Mouse (Mus musculus) adrenal gland, postnatal 36 days (tissue): Measurements from ENCODE around the gene B3gnt2. TPM values are rescaled to one million over a fixed set of nuclear protein-coding genes. Genes with fewer than 3 reads are reported as not detected.

Source experiments
- DNase-seq, 2 experiments: peaks; one replicate each; pipeline ENCODE4 v3.0.0; 2021; ENCODE audit warnings: mixed read lengths in 1 of 2
- total RNA-seq, 2 experiments: library from RNA; stranded (reverse); gene quantifications; 2 replicates each; pipeline ENCODE4 v1.2.3; 2021

Gene B3gnt2
- total RNA-seq, 2 experiments from 2014 or later: 35.9 to 62.8 TPM

DNA sequence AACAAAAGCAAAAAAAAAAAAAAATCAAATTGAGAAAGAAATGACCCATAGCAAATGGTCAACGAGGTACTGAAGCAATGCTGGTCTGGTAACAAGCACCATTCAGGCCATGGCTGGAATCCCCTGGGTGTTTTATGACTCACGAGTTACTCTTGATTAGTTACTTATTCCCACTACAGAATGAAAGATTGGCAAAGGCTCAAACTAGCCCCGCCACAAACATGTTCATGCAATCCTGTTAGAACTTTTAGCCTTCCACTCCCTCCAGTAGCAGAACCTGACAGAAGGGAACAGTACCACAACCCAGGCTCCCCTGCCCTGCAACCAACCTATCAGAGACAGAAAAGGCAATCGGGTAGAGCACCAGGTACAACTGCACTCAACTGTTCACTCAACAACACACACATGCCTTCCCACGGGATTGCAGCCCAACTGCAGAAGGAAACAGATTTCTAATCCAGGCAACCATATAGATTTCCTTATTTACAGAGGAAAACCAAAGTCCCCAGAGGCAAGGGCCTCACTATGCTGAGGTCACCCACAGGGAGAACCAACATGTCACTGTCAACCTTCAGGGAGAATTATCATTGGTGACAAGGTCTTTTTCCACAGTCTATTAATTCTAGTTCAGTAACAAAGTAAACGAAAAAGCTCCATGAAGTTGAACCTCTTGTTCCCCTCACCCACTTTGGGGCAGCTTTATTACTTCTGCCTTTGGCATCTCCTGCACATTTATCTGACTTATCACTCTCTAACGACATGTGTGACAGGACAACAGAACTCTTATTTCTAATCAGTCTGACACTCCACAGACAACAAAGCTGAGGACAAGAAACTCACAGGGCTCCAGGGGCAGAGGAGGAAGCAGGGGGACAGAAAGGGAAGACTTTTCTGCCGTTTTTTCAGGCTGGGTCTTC, 12.8 kb downstream of the B3gnt2 start:
- no peak for DNase-seq

DNA sequence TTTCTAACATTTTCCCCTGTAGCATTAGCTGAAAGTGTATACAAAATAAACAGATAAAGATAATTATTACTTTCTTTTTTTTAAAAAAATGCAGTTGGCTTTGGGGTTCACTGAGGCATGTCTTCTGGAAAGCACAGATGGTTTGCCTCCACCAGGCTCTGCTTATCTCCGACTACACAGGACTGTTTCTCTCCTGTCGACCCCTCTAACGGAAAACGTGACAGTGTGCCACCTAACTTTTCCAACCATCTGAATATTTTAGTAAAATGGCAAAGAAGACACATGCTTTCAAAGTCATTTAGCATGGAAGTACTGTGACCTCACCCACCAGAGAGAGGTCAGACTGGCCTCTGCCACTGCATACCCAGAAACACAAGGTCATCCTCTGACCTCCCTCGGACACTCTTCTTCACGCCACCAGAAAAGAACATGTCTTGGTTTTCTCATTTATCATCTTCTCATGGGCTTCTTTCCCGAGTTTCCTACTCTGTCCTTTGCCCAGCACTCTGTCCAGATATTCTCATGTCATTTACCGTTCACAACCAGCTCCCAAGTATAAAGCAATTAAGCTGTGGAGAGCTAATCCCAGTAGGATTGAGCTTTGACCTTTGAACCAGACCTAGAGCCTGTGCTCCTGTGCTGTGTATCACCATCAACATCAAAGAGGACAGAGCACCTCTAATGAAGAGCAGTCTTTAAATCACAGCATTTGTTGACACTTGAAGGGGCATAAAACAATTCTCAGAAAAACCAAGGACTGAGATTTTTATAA, 13.6 kb downstream of the B3gnt2 start:
- DNase-seq: no peak

DNA sequence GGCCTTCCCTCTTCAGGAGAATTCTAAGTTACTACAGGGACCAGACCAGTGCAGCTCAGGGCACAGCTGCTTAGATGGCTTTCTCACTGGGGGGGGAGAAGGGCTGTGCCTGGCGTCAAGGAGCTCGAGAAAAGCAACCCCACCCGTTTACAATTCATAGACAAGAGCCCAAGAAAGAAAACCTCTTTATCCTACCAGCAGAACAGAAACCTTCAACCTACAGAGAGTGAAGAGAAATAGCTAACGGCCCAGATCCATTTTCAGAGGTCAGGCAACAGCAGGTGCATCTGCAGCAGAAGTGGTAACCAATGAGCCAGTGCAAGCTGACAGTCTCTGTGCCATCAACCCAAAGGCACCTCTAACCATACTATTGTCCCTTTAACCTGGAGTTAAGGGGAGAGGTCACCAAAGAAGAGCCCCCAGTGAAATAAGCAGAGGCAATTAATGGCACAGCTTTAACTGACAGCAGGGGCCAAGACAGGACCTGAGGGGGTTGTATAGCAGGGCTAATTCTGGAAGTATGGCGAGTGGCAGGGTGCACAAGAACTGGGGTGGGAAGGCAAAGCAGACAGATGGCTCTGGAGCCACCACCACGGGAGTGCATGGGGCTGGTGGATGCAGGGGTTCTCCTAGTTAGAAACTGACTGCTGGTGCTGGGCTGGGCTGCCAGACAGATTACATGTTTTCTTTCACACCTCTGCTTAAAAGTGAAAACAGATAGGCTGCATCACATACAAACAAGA, 14.5 kb downstream of the B3gnt2 start:
- DNase-seq: no peak

DNA sequence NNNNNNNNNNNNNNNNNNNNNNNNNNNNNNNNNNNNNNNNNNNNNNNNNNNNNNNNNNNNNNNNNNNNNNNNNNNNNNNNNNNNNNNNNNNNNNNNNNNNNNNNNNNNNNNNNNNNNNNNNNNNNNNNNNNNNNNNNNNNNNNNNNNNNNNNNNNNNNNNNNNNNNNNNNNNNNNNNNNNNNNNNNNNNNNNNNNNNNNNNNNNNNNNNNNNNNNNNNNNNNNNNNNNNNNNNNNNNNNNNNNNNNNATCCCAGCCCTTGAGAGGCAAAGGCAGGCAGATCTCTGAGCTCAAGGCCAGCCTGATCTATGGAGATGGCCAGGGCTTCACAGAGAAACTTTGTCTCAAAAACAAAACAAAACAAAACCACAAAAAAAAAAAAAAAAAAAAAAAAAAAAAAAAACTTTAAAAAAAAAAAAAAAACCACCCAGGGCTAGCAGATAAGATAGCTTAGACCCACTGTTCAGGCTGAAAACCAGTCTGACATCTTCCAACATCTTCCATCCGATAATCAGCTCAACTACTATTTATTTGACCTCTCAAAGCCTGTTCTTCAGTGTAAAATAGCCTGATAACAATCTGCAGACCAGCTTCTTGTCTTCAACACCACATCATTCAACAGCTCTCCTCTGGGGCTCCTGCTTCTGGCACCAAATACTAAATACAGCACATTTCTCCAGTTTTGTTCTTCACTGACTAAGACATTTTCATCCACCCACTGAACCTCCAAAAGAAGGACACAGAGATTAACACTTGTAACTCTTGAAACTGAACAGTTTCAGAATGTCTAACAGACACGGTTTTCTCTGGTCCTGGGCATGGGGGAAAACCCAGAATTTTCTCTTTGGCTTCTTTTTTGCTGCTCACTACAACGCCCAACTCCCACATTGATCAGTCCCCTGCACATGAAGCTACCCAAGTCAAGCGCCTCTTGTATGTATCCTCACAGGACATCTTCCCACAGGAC, 15.7 kb downstream of the B3gnt2 start:
- peak in 1 of 2 experiments; percentile 44 for DNase-seq

DNA sequence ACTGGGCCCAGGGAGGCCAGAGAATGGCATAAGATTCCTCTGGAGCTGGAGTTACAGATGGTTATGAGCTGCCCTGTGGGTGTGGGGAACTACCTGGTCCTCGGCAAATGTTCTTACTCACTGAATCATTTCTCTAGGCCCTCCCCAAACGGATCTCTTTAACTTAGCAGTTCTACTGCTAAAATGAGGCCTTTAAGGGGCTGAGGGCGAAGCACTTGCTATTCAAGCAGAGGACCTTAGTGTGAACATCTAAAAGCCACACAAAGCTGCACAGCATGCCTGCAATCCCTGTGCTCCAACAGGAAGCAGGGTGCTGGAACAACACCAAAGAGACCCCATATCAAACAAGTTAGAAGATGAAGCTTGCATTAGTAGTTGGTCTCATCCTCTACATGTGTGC, 21.3 kb downstream of the B3gnt2 start:
- no peak for DNase-seq

DNA sequence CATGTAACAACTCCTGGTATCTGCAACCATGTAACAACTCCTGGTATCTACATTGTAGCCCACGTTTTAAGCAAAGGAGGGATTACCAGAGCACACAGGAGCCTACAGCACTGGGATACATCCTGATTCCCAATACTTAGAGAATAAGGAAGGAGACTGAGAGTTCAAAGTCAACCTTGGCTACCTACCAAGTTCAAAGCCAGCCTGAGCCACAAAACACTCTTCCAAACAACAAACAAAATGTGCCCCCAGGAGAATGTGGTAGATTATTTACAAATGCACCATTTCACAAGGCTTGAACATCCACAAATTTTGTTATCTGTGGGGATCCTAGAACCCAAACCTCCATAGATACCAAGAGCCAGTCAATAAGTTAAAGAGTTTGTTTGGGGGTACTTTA, 22.4 kb downstream of the B3gnt2 start:
- DNase-seq: no peak

DNA sequence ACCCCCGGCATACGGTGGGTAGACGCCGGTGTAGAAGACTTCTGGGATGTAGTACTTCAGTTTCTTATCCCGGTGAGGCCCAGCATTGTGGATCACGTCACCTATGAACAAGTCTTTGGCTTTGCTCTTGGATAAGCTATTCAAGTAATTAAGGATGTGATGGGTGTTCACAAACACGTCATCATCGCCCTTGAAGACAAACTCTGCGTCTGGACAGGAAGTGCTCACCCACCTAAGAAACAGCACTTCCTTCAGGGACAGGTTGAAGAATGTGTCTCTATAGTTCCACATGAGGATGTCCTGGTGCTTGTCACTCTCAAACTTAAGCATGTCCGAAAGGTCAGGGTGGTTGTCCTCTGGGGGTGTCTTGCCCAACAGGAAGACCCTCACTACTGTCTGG, 24.5 kb downstream of the B3gnt2 start:
- no peak for DNase-seq

DNA sequence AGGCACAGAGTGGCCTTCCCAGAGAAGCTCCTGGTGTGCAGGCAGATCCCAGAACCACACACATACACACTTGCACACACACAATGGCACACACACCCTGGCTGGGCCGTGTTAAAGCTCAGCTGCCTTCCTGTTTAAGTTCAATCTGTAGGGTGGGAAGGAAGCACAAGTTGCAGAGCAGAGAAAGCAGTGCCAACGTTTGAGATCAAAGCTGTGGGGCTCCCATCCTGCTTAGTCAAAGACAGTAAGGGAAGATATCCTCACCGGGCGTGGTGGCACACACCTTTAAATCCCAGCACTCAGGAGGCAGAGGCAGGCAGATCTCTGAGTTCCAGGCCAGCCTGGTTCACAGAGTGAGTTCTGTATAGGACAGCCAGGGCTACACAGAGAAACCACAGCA, 28.2 kb downstream of the B3gnt2 start:
- no peak for DNase-seq

DNA sequence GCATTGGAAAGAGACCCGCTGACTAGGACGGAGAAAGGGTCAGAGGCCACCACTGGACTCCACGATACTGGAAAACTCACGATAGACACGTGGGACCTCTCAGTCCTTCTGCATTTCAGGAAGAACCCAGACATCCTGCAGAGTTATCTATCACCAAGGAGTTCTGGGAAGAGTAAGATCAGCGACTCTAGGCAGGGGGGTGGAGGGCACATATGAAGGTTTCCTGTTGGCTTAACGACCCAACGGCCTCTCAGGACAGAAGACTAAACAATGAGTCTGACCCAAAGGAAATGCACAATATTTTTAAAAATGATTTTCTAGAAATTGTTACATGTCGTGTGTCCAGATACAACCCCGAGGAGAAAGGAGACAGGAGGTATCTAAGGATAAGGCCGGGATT, 28.8 kb downstream of the B3gnt2 start:
- DNase-seq: no peak

DNA sequence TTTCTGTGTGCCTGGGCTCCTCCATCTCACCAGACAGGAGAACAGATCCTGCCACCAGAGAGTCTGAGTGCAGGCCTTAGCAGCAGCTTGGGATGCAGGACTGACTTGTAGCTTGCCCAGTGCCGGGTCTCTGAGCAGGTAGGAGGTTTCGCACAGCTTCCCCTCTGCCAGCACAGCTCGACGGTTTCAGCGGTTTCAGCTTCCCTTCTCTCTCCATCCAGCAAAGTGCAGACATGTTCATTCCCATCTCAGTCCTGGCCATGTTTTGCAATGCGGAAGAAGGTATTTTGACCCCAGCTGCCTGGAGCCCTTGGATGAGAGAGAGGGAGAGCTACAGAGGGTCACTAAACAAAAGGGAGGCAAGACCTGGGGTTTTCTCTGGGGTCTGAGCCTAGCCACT, 30.1 kb downstream of the B3gnt2 start:
- DNase-seq: no peak

DNA sequence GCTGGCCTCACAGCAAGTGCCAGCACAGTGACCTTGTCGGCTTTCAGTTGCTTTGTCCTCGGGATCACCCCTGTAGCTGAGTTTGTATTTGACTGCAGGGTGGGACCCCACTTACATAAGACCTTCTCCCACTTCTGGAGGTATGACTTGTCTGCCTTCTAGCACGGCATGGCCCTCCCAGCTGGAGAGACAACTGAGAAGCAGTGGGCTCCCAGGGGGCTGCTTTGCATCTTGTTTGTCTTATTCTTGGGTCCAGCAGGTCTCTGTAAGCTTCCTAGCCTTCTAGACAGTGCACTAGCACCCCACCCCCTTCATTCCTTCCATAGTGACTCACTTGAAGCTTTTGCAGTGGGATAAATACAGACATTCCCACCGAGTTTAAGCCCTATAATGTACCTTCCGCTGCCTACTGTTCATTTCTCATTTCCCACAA, 30.6 kb downstream of the B3gnt2 start:
- DNase-seq: peak; percentile 46 to 61

DNA sequence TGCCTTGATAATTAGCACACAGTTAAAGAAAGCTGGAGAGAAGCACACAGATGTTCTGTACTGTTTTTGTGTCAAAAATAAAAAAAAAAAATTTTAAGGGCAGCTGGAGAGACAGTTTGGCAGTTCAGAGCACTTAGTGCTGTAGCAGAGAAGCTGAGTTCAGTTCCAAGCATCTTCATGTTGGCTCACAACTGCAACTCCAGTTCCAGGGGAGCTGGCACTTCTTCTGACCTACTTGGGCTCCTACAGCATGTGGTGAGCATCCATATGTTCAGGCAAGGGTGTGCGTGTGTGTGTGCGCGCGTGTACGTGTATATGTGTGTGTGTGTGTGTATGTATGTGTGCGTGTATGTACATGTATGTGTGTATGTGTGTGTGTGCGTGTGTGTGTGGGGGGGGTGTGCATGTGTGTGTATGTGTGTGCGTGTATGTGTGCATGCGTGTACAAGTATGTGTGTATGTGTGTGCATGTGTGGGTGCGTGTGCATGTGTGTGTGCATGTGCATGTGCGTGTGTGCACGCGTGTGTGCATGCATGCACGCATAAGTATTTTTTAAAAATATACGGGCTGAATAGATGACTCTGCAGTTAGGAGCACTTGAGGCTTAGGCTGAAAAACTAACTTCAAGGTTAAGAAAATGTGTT, 31.7 kb downstream of the B3gnt2 start:
- DNase-seq: no peak

DNA sequence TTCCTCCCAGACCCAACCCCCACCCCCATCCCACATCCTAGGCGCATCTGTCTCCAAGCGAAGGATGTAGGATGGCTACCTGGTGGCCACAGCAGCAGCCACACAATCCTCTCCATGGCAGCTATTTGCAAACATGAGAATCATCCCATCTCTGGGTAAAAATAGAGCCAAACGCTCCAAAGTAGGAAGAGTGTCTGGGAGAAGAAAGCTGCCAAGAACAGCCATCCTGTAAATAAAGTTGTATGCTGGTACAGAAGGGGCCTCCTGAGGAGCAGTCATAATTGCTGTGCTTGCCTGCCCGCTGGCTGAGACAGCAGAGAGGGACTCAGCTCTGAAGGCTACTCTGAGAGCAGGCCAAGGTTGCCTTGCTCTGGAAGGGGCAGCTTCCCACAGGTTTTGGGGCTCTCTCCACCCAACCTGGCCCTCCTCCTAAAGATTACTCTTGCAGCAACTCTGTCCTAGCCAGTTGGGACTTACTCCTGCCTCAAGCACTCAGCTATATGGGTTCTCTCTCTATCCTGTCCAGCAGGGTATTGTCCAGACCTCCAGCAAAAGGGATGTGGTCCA, 33.2 kb downstream of the B3gnt2 start:
- DNase-seq: peak in 1 of 2 experiments; percentile 62

DNA sequence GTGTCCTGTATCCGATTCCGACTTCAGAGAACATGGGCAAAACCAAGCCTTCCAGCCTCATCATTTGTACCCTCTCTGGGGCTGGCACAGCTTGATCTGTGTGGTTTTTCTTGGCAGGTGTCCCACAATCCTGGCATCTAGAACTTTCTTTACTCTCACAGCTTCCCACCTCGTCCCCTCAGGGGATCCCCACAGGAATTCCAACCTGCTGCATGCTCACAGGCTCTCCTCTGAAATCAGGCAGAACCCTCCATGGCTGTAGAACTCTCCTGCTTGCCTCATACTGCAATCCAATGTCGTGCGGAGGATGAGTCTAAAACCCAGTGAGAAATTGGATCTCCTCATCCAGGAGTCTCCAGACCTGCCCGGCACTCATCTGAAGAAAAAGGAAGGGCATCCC, 34.1 kb downstream of the B3gnt2 start:
- no peak for DNase-seq

DNA sequence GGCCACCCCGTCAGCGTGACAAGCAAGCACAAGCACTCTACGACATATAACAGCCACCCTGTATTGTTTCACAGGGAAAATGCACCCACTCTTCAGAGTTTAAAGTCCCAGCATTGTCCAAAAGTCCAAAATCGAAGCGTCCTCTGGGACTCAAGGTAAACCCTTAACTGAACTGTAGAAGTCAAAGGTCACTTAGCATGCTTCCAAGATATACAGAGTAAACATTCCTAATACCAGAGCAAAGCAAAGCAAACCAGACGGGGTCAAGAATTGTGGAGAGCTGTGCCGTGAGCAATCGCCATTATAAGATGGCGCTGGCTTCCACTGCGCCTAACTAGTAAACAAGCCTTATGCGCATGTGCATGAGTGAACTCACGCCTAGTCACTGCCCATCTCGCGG, 34.7 kb downstream of the B3gnt2 start:
- no peak for DNase-seq

DNA sequence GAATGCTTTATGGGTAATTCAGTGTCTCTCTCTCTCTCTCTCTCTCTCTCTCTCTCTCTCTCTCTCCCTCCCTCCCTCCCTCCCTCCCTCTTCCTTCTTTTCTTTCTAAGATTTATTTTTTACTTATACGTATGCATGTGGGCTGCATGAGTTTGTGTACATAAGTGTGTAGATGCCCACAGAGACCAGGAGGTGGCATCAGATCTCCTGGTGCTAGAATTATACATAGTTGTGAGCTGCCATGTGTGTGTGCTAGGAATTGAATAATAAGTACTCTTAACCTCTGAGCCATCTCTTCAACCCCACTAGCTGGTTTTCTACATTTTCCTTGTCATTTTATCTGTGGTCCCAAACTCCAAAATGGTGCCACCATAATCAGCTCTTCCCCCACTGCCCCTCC, 35.2 kb downstream of the B3gnt2 start:
- DNase-seq: no peak

DNA sequence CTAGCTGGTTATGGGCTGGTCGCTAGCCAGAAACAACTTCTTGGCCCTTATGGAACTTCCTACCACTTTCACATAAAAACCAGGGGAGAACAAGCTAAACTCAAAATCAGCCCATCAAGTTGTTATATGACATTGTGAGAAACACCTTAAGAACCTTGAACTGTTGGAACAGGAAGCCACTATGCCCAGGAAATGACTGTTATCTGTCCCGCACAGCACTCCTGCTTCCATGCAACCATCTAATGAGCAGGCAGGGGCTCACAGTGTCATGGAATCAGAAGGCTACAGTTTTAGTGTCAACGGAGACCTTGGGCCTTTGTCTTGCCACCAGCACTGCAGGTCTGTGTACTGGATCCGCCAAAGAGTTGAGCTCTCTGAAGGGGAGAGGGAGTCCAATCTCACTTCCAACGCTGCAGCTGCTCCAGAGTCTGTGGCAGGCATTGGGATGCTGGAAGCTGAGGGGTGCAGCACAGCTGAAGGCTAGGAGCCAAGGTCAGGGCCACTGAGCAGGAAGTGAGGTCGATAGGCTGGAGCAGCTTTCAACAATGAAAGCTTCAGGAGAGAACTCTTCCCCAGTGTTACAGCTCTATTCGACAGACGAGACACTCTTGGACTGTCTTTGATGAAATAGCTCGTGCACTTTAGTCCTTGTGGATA, 36.6 kb downstream of the B3gnt2 start:
- DNase-seq: peak; percentile 68 to 70

DNA sequence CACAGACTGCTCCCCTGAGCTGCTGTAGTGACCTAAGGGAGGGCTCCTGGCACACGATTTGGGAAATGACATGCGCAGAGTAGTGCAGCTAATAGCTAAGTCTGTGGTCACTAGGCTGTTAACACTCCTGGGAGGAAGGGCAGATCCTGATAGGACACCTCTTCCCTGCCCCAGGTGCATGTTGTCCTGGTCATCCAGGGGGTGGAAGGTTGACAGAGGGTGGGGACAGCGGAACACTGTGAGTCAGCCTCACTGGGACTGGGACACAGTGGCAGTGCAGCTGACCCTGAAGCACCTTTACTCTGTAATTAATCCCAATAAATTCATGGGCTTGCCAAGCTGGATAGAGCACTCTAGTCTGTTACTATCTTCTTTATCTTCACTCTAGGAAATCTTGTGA, 39.5 kb downstream of the B3gnt2 start:
- DNase-seq: no peak

DNA sequence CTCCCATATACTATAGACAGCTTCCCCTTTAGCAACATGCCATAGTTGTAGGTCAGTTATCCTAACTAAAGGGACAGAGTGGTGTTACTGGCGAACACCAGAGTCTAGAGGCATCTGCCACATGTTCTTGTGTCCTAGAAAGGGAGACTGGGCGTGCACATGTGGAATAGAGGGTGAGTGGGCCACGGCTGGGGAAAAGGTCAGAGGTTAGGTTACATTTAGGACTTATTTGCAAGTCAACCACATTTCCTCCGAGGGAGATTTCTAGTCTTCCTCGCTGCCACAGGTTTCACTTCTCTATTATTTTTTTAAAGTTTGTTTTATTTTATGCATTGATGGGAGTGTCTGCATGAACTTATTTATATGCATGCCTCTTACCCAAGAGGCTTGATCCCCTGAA, 42.4 kb downstream of the B3gnt2 start:
- DNase-seq: no peak

DNA sequence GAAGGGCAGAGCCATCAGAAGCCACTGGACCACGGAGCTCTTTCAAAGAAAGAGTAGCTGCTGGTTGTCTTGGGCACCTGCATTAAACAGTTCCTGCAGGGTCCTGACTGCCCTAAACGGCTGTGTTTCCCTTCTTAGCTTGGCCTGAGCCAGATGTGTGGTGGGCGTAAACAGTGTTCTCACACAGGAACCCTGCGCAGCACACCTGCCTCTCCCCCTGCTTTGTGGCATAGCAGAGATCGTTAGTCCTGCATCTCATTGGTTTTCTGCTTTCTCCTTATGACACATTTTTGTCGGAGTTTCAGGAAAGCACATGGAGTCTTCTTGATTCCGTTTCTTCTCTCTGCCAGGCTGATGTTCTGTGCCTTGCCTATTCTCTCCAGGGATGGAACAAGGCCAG, 44.9 kb downstream of the B3gnt2 start:
- DNase-seq: no peak
